Mouse (Mus musculus) ovary, adult 2 months (tissue): ENCODE measurements around the gene Cacng4. TPM values are rescaled to one million over a fixed set of nuclear protein-coding genes. Genes with fewer than 3 reads are reported as not detected.

Experiments used
- polyA plus RNA-seq: library from polyadenylated mRNA; depleted of rRNA; stranded (reverse); fragments of >200 nt; gene quantifications from 2 replicates; pipeline ENCODE4 v1.2.3, GENCODE M21; 2012; rRNA removed

Gene Cacng4
- 2.3 and 3.0 TPM in 2 replicates for polyA plus RNA-seq

GRCm38 (mm10) chr11:107794547-107795269 is at the start of gene Cacng4:
Cacng4 (minus strand) TSS chr11:107794557.

GRCm38 (mm10) chr11:107716332-107716938 is 77.9 kb downstream of the Cacng4 start, which contains the start of gene Cacng1:
Cacng1 (minus strand) TSS chr11:107716522.

Other genes with a start within 250 kb of the Cacng4 start
- gene Helz, start 246.6 kb downstream of the Cacng4 start, polyA plus RNA-seq: 12.7 and 19.6 TPM in 2 replicates
- 0.29 TPM in 1 of 2 replicates, not detected in the other for gene Cacng1, start 78.0 kb downstream of the Cacng4 start, polyA plus RNA-seq
- gene Cacng5, start 120.5 kb upstream of the Cacng4 start, polyA plus RNA-seq: 0.38 and 0.46 TPM in 2 replicates